Mouse (Mus musculus) ES-E14 (cell line): ENCODE results near the gene Mnt. TPM values are rescaled to one million over a fixed set of nuclear protein-coding genes. Genes with fewer than 3 reads are reported as not detected.

Experiments
- DNase-seq: peaks from one replicate; pipeline ENCODE4 v3.0.0-alpha.2; 2013; ENCODE audit warnings: low read depth, low spot score
- H3K27ac ChIP-seq: 2 replicates; pipeline ENCODE4 v1.5.1; 2012; ENCODE audit warnings: low read depth, mild to moderate bottlenecking, low read length, moderate library complexity, mixed read lengths; ENCODE audit not compliant: poor library complexity, insufficient read depth, severe bottlenecking
- H3K36me3 ChIP-seq: 2 replicates; pipeline ENCODE4 v1.6.1; 2012; ENCODE audit warnings: mild to moderate bottlenecking, low read length, moderate library complexity, mixed read lengths; ENCODE audit not compliant: control insufficient read depth, poor library complexity, insufficient read depth, severe bottlenecking
- H3K4me1 ChIP-seq, 2 experiments: fragments of 150-350 bp in 1 of 2; sonication (generic) in 1 of 2; 2 replicates each; pipeline ENCODE4 v1.6.1; 2012; ENCODE audit warnings: low read length in 2 of 2, mild to moderate bottlenecking in 1 of 2, mixed read lengths in 1 of 2; ENCODE audit not compliant: control insufficient read depth in 2 of 2, insufficient read depth in 2 of 2, poor library complexity in 1 of 2
- H3K4me3 ChIP-seq, 2 experiments: fragments of 150-350 bp in 1 of 2; sonication (generic) in 1 of 2; 2 replicates each; pipeline ENCODE4 v1.5.1; 2012; ENCODE audit warnings: low read length in 2 of 2, low read depth in 1 of 2, mild to moderate bottlenecking in 1 of 2, mixed read lengths in 1 of 2; ENCODE audit not compliant: insufficient read depth in 1 of 2, poor library complexity in 1 of 2, severe bottlenecking in 1 of 2
- H3K9ac ChIP-seq: 2 replicates; pipeline ENCODE4 v1.6.1; 2012; ENCODE audit warnings: low read depth, mild to moderate bottlenecking, low read length, mixed read lengths; ENCODE audit not compliant: poor library complexity, insufficient read depth, severe bottlenecking
- H3K9me3 ChIP-seq: fragments of 150-350 bp; sonication (generic); 2 replicates; pipeline ENCODE4 v1.6.1; 2012; ENCODE audit warnings: low read depth, mild to moderate bottlenecking, low read length; ENCODE audit not compliant: control insufficient read depth, insufficient read depth
- CHD2 ChIP-seq: IDR thresholded peaks from 2 replicates; pipeline ENCODE4 v1.6.1; 2014; ENCODE audit warnings: mild to moderate bottlenecking, low read depth, low read length, inconsistent platforms
- HCFC1 ChIP-seq: IDR thresholded peaks from 2 replicates; pipeline ENCODE4 v1.6.1; 2012; ENCODE audit warnings: low read length, inconsistent platforms, borderline replicate concordance; ENCODE audit not compliant: insufficient read depth
- MAFK ChIP-seq: IDR thresholded peaks from 2 replicates; pipeline ENCODE4 v1.6.1; 2014; ENCODE audit warnings: mild to moderate bottlenecking, low read depth, low read length, inconsistent platforms; ENCODE audit not compliant: insufficient read depth
- ZC3H11A ChIP-seq: IDR thresholded peaks from 2 replicates; pipeline ENCODE4 v1.6.1; 2012; ENCODE audit warnings: low read depth, mild to moderate bottlenecking, inconsistent platforms, low read length, borderline replicate concordance
- ZNF384 ChIP-seq: IDR thresholded peaks from 2 replicates; pipeline ENCODE4 v1.6.1; 2012; ENCODE audit warnings: low read depth, low read length, inconsistent platforms
- in situ Hi-C, 2 experiments: fragments of 600-800 bp; cut with MboI; formaldehyde crosslinking; loops; one replicate each; pipeline ENCODE4 v1.15.1; 2025; ENCODE audit warnings: low sequenced_read_pairs in 2 of 2, inconsistent platforms in 1 of 2; ENCODE audit not compliant: unreplicated experiment in 2 of 2
- total RNA-seq: library from RNA; depleted of rRNA; stranded (reverse); fragments of 300-350 nt; gene quantifications from 2 replicates; pipeline ENCODE4 v1.2.3, GENCODE M21; 2012

Gene Mnt
- total RNA-seq, 1 experiment, result 10.2 TPM

- no peaks in the 10 kb centered on the region for H3K9me3 ChIP-seq
- H3K9ac ChIP-seq, result no peak overlapping the region
- no peak overlapping the region for H3K27ac ChIP-seq
- DNase-seq, result no peak
- in situ Hi-C loops, result no loop called here
- 0 out of 4 replicates have a peak, but pooled peaks cover 0 to 2% of the 10 kb centered on the region in 2 experiments for H3K4me1 ChIP-seq
- TF ChIP-seq ZNF384, result no peak
- no peak for TF ChIP-seq ZC3H11A
- TF ChIP-seq CHD2, result no peak
- TF ChIP-seq MAFK, result no peak
- H3K4me3 ChIP-seq, result no peak overlapping the region
- peaks cover 4% of the 10 kb centered on the region; the same call in 1 of the 2 replicates for H3K36me3 ChIP-seq
Observed at GRCm38 (mm10) chr11:74866640-74867039, 35.9 kb downstream of the Mnt start.

- in situ Hi-C loops, result no loop called here
- Histone ChIP-seq H3K4me1 (0 out of 4 replicates have a peak, but pooled peaks cover 0 to 2% of the 10 kb centered on the region in 2 experiments), H3K4me3 (no peak overlapping the region), H3K9me3 (no peaks in the 10 kb centered on the region), H3K36me3 (peaks cover 4% of the 10 kb centered on the region; the same call in 1 of the 2 replicates), H3K9ac (no peak overlapping the region), H3K27ac (no peak overlapping the region)
- DNase-seq, result no peak
- TF ChIP-seq CHD2 (no peak), HCFC1 (no peak), MAFK (no peak), ZNF384 (no peak), ZC3H11A (no peak)
Observed at GRCm38 (mm10) chr11:74867181-74867580, 36.5 kb downstream of the Mnt start.

GRCm38 (mm10) chr11:74868046-74868760, 37.5 kb downstream of the Mnt start:
- Histone ChIP-seq H3K27ac (no peak overlapping the region), H3K4me3 (no peak overlapping the region), H3K36me3 (peaks cover 4% of the 10 kb centered on the region; the same call in 1 of the 2 replicates), H3K9ac (no peak overlapping the region), H3K4me1 (0 out of 4 replicates have a peak, but pooled peaks cover 0 to 2% of the 10 kb centered on the region in 2 experiments), H3K9me3 (no peaks in the 10 kb centered on the region)
- in situ Hi-C loops, result no loop called here
- no peak for DNase-seq
- TF ChIP-seq MAFK, result no peak

- no peak for DNase-seq
- in situ Hi-C loops, result no loop called here
- H3K27ac ChIP-seq, result no peak overlapping the region
Observed at GRCm38 (mm10) chr11:74869603-74870002, 38.9 kb downstream of the Mnt start.

More at GRCm38 (mm10) chr11:74869603-74870002, 38.9 kb downstream of the Mnt start:
- TF ChIP-seq ZNF384 (no peak), MAFK (no peak), CHD2 (no peak), HCFC1 (no peak), ZC3H11A (no peak)
- peaks cover 4% of the 10 kb centered on the region; the same call in 1 of the 2 replicates for H3K36me3 ChIP-seq
- H3K4me1 ChIP-seq, result peaks cover 2% of the 10 kb centered on the region in 2 experiments; a peak in 1 of 4 replicates
- no peak overlapping the region for H3K4me3 ChIP-seq
- H3K9ac ChIP-seq, result no peak overlapping the region
- no peaks in the 10 kb centered on the region for H3K9me3 ChIP-seq
